Mouse (Mus musculus): ENCODE results near the gene Mrgbp.

The Mrgbp gene

GRCm38 (mm10) chr2:180581002-180581401 is at the start of gene Mrgbp:
Gene Mrgbp (plus strand): TSS chr2:180581304.
- no peak for DNase-seq

GRCm38 (mm10) chr2:180531671-180532385 is 49.3 kb upstream of the Mrgbp start:
- DNase-seq, result no peak

GRCm38 (mm10) chr2:180532386-180532995 is 48.6 kb upstream of the Mrgbp start:
- no peak for DNase-seq

GRCm38 (mm10) chr2:180533237-180533636 is 47.9 kb upstream of the Mrgbp start:
- DNase-seq, result no peak

GRCm38 (mm10) chr2:180543675-180544074 is 37.4 kb upstream of the Mrgbp start:
- no peak for DNase-seq

GRCm38 (mm10) chr2:180545046-180545445 is 36.1 kb upstream of the Mrgbp start:
- DNase-seq, result no peak

- DNase-seq, result no peak
Measured at GRCm38 (mm10) chr2:180547384-180548106, 33.6 kb upstream of the Mrgbp start.

GRCm38 (mm10) chr2:180552340-180552739 is 28.8 kb upstream of the Mrgbp start:
- DNase-seq, result no peak

GRCm38 (mm10) chr2:180555219-180555618 is 25.9 kb upstream of the Mrgbp start:
- no peak for DNase-seq

- DNase-seq, result no peak
Measured at GRCm38 (mm10) chr2:180556470-180556869, 24.6 kb upstream of the Mrgbp start.

- DNase-seq, result no peak
Measured at GRCm38 (mm10) chr2:180560245-180560644, 20.9 kb upstream of the Mrgbp start.

- DNase-seq, result no peak
Measured at GRCm38 (mm10) chr2:180562146-180562545, 19.0 kb upstream of the Mrgbp start.

GRCm38 (mm10) chr2:180563296-180563695 is 17.8 kb upstream of the Mrgbp start:
- DNase-seq, result no peak

- no peak for DNase-seq
Measured at GRCm38 (mm10) chr2:180563841-180564240, 17.3 kb upstream of the Mrgbp start.

- peak; percentile 40 for DNase-seq
Measured at GRCm38 (mm10) chr2:180566240-180566913, 14.7 kb upstream of the Mrgbp start.

- DNase-seq, result no peak
Measured at GRCm38 (mm10) chr2:180569028-180569643, 12.0 kb upstream of the Mrgbp start.

- DNase-seq, result no peak
Measured at GRCm38 (mm10) chr2:180576482-180576881, 4.6 kb upstream of the Mrgbp start.

- DNase-seq, result peak; percentile 41
Measured at GRCm38 (mm10) chr2:180578686-180579085, 2.4 kb upstream of the Mrgbp start.

- peak; percentile 96 for DNase-seq
Measured at GRCm38 (mm10) chr2:180582481-180583153, 1.5 kb downstream of the Mrgbp start.

GRCm38 (mm10) chr2:180583154-180583507 is 2.0 kb downstream of the Mrgbp start:
- peak; percentile 58 for DNase-seq

- DNase-seq, result no peak
Measured at GRCm38 (mm10) chr2:180588736-180589122, 7.6 kb downstream of the Mrgbp start.

- DNase-seq, result peak; percentile 77
Measured at GRCm38 (mm10) chr2:180589123-180589831, 8.2 kb downstream of the Mrgbp start, which contains the start of gene Ogfr. Gene Ogfr (plus strand): TSS chr2:180589245.

Data from cerebellum, adult 11-12 months (tissue).